Mouse (Mus musculus): ENCODE data around the gene Urm1. TPM values are rescaled to one million over a fixed set of nuclear protein-coding genes. Genes with fewer than 3 reads are reported as not detected.
A peak's percentile ranks its signal among the peaks of the same experiment; 100 is the strongest.
"Not testable (repeated sequence)": the region's sequence is repeated elsewhere in the genome, so short reads cannot be mapped to it uniquely, and the experiment has no call there.

The Urm1 gene
- 24.8 and 31.0 TPM in 2 replicates for polyA plus RNA-seq (2015; fragmentation: Nextera tagmentation; extraction: Ambion mirVana)

GRCm38 (mm10) chr2:29820025-29820817, at the start of gene Urm1:
Gene Urm1 (plus strand): TSS chr2:29820075.
- Histone ChIP-seq H3K4me3 (ENCODE audit: low read length) (peak within 1 kb of the TSS; percentile 55), H3K27me3 (ENCODE audit: control insufficient read depth, insufficient read depth, low read depth, low read length) (no peaks in the 10 kb centered on the region)
- 0% methylated on average over 35 of the region's 35 CpGs for WGBS

DNA sequence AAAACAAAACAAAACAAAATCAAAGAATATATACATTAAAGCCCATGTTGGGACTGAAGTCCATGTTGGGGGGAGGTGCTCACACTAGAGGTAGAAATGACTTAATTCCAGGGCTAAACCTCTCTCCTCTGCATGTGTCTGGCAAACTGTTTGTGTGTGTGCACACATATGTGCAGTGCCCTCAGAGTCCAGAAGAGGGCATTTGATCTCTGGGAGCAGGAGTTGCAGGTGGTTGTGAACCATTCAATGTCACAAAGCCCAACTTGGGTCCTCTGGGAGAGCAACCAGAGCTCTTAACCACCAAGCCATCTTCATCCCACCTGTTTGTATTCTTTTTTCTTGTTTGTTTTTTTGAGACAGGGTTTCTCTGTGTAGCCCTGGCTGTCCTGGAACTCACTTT, 49.7 kb upstream of the Urm1 start:
- no peaks in the 10 kb centered on the region for H3K27me3 ChIP-seq (ENCODE audit: control insufficient read depth, insufficient read depth, low read depth, low read length)
- no peak for ATAC-seq (ENCODE audit: low read depth)
- no peaks in the 10 kb centered on the region for H3K9me3 ChIP-seq (ENCODE audit: control insufficient read depth, low read length)
- no peaks in the 10 kb centered on the region for H3K36me3 ChIP-seq (ENCODE audit: control insufficient read depth, insufficient read depth, low read length)
- H3K4me2 ChIP-seq (ENCODE audit: low read depth, low read length) = no peak overlapping the region
- 0 out of 2 replicates have a peak, but pooled peaks cover 2% of the 10 kb centered on the region for H3K4me1 ChIP-seq (replicated peaks; ENCODE audit: control insufficient read depth, insufficient read depth, low read length)
- no peak overlapping the region for H3K9ac ChIP-seq (ENCODE audit: low read length)
- H3K27ac ChIP-seq (ENCODE audit: low read length) = no peak overlapping the region
- H3K4me3 ChIP-seq (ENCODE audit: low read length) = no peak overlapping the region

More at GRCm38 (mm10) chr2:29820025-29820817, at the start of gene Urm1:
- Histone ChIP-seq H3K9me3 (ENCODE audit: control insufficient read depth, low read length) (no peaks in the 10 kb centered on the region), H3K36me3 (ENCODE audit: control insufficient read depth, insufficient read depth, low read length) (no peaks in the 10 kb centered on the region), H3K9ac (ENCODE audit: low read length) (peak within 1 kb of the TSS; percentile 72), H3K4me1 (replicated peaks; ENCODE audit: control insufficient read depth, insufficient read depth, low read length) (peaks cover 4% of the 10 kb centered on the region), H3K4me2 (ENCODE audit: low read depth, low read length) (peak within 1 kb of the TSS; percentile 72), H3K27ac (ENCODE audit: low read length) (peak within 1 kb of the TSS; percentile 93)
- peak; percentile 83 for ATAC-seq (ENCODE audit: low read depth)

DNA sequence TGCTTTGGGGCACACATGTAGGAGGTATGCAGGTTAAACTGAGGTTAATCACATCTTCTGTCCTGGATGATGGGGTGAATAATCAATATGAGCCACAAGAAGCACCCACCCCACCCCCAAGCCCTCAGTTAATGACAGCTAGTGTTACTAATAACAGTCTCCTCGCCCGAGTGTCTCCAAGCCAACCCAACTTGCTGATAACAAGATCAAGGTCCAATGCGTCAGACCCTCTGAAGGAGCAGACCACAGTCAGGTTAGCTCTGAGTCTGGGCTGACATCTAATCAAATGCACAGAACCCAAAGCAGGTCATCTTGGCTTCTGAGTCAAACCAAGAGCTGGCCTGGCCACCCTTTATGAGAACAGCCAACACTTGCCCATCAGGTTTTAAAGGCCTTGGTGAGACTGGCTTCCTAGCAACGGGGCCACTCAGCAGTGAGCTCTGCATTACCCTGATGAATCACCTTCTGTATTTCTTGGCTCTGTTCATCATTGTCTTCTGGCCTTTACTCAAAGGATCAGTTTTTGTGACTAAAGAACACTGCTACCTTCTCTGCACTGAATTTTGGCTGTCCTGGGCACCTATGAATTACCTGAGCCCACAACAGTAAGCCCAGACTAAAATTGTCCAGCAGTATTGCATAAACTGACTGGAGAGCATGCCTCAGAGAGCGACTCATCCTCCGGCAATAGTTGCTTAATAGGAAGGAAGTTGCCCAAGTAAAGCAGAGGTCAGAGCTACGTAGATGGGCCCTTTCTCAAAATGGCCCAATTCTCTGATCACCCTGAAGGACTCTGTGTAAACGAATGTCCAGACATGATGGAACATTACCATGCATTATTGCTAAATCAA, 48.0 kb upstream of the Urm1 start:
- H3K9me3 ChIP-seq (ENCODE audit: control insufficient read depth, low read length) = no peaks in the 10 kb centered on the region
- peaks cover 1% of the 10 kb centered on the region for H3K36me3 ChIP-seq (ENCODE audit: control insufficient read depth, insufficient read depth, low read length)
- H3K4me3 ChIP-seq (ENCODE audit: low read length) = no peak overlapping the region
- 0 out of 2 replicates have a peak, but pooled peaks cover 2% of the 10 kb centered on the region for H3K4me1 ChIP-seq (replicated peaks; ENCODE audit: control insufficient read depth, insufficient read depth, low read length)
- no peak for ATAC-seq (ENCODE audit: low read depth)
- 59% methylated on average over 8 of the region's 8 CpGs for WGBS
- no peaks in the 10 kb centered on the region for H3K27me3 ChIP-seq (ENCODE audit: control insufficient read depth, insufficient read depth, low read depth, low read length)
- no peak overlapping the region for H3K27ac ChIP-seq (ENCODE audit: low read length)
- no peak overlapping the region for H3K4me2 ChIP-seq (ENCODE audit: low read depth, low read length)
- H3K9ac ChIP-seq (ENCODE audit: low read length) = no peak overlapping the region

GRCm38 (mm10) chr2:29773323-29773722, 46.6 kb upstream of the Urm1 start:
- no peak overlapping the region for H3K4me3 ChIP-seq (ENCODE audit: low read length)
- no peak overlapping the region for H3K9ac ChIP-seq (ENCODE audit: low read length)
- H3K27me3 ChIP-seq (ENCODE audit: control insufficient read depth, insufficient read depth, low read depth, low read length) = no peaks in the 10 kb centered on the region
- peaks cover 15% of the 10 kb centered on the region for H3K36me3 ChIP-seq (ENCODE audit: control insufficient read depth, insufficient read depth, low read length)
- WGBS = 76% methylated on average over 4 of the region's 4 CpGs
- H3K27ac ChIP-seq (ENCODE audit: low read length) = no peak overlapping the region
- no peak overlapping the region for H3K4me2 ChIP-seq (ENCODE audit: low read depth, low read length)
- ATAC-seq (ENCODE audit: low read depth) = no peak
- no peaks in the 10 kb centered on the region for H3K9me3 ChIP-seq (ENCODE audit: control insufficient read depth, low read length)
- H3K4me1 ChIP-seq (replicated peaks; ENCODE audit: control insufficient read depth, insufficient read depth, low read length) = 0 out of 2 replicates have a peak, but pooled peaks cover under 1% of the 10 kb centered on the region

- H3K9ac ChIP-seq (ENCODE audit: low read length); H3K4me3 ChIP-seq (ENCODE audit: low read length); H3K4me2 ChIP-seq (ENCODE audit: low read depth, low read length); ATAC-seq (ENCODE audit: low read depth); H3K27me3 ChIP-seq (ENCODE audit: control insufficient read depth, insufficient read depth, low read depth, low read length); H3K9me3 ChIP-seq (ENCODE audit: control insufficient read depth, low read length); H3K4me1 ChIP-seq (replicated peaks; ENCODE audit: control insufficient read depth, insufficient read depth, low read length); H3K27ac ChIP-seq (ENCODE audit: low read length): not testable (repeated sequence)
- H3K36me3 ChIP-seq (ENCODE audit: control insufficient read depth, insufficient read depth, low read length) = peaks cover 63% of the 10 kb centered on the region
- WGBS = 95% methylated on average over 2 of the region's 2 CpGs
Observed at GRCm38 (mm10) chr2:29781256-29781655, 38.6 kb upstream of the Urm1 start.

- Histone ChIP-seq H3K27me3 (ENCODE audit: control insufficient read depth, insufficient read depth, low read depth, low read length) (no peaks in the 10 kb centered on the region), H3K9ac (ENCODE audit: low read length) (no peak overlapping the region), H3K4me3 (ENCODE audit: low read length) (no peak overlapping the region), H3K27ac (ENCODE audit: low read length) (peak overlapping the region; percentile 69), H3K36me3 (ENCODE audit: control insufficient read depth, insufficient read depth, low read length) (peaks cover 43% of the 10 kb centered on the region), H3K4me2 (ENCODE audit: low read depth, low read length) (no peak overlapping the region), H3K9me3 (ENCODE audit: control insufficient read depth, low read length) (no peaks in the 10 kb centered on the region), H3K4me1 (replicated peaks; ENCODE audit: control insufficient read depth, insufficient read depth, low read length) (peaks cover 15% of the 10 kb centered on the region)
- ATAC-seq (ENCODE audit: low read depth) = peak; percentile 59
- WGBS = 67% methylated on average over 4 of the region's 4 CpGs
Observed at GRCm38 (mm10) chr2:29784290-29784689, 35.6 kb upstream of the Urm1 start.

DNA sequence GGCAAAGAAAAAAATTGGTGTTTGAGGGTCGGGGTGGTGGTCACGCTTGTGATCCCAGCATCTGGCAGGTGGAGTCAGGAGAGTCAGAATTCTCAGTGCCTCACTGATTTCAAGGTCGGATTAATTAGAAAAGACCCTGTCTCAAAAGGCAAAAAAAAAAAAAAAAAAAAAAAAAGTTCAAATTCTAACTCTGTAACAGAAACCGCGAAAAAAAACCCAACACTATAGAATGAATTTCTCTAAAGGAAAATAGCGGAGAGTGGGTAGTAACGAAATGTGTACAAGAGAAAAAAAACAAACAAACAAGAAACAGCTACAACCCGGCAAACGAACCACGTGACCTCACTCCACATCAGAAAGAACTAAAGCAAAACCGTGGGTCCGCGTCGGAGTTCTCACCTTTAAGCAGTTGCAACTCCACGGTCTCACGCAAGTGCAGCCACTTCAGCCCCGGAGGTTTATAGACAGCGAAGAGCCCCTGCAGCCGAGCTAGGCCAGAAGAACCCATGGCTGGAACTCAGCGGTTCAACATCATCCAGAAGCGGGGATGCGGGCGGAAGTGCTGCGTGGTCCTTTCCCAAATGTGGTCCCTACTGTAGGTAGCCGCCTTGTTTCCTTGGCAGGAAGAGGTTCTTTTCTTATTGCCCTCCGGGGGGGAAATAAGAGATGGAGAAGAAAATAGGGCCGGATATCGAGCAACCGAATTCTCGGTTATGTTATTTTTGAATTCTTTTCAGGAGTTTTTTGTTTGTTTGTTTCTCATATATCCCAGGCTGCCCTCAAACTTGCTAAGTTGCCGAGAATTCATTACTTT, 32.6 kb upstream of the Urm1 start, which contains the start of gene Coq4:
Gene Coq4 (plus strand): TSS at position 390 of the 814 bp plus-strand sequence.
- Histone ChIP-seq H3K27ac (ENCODE audit: low read length) (peak within 1 kb of the TSS; percentile 77), H3K9ac (ENCODE audit: low read length) (peak within 1 kb of the TSS; percentile 81), H3K4me1 (replicated peaks; ENCODE audit: control insufficient read depth, insufficient read depth, low read length) (peaks cover 16% of the 10 kb centered on the region), H3K4me3 (ENCODE audit: low read length) (peak within 1 kb of the TSS; percentile 75), H3K36me3 (ENCODE audit: control insufficient read depth, insufficient read depth, low read length) (peaks cover 25% of the 10 kb centered on the region), H3K4me2 (ENCODE audit: low read depth, low read length) (peak within 1 kb of the TSS; percentile 76), H3K9me3 (ENCODE audit: control insufficient read depth, low read length) (no peaks in the 10 kb centered on the region), H3K27me3 (ENCODE audit: control insufficient read depth, insufficient read depth, low read depth, low read length) (no peaks in the 10 kb centered on the region)
- 1% methylated on average over 31 of the region's 31 CpGs for WGBS
- ATAC-seq (ENCODE audit: low read depth) = peak; percentile 90

- WGBS = under 1% methylated on average over 45 of the region's 45 CpGs
Observed at GRCm38 (mm10) chr2:29787937-29788681, 31.8 kb upstream of the Urm1 start, which contains the start of gene Trub2. Gene Trub2 (minus strand): TSS chr2:29788502.

More at GRCm38 (mm10) chr2:29787937-29788681, 31.8 kb upstream of the Urm1 start, which contains the start of gene Trub2:
- Histone ChIP-seq H3K9ac (ENCODE audit: low read length) (peak within 1 kb of the TSS; percentile 81), H3K4me3 (ENCODE audit: low read length) (peak within 1 kb of the TSS; percentile 75), H3K27me3 (ENCODE audit: control insufficient read depth, insufficient read depth, low read depth, low read length) (no peaks in the 10 kb centered on the region), H3K4me2 (ENCODE audit: low read depth, low read length) (peak within 1 kb of the TSS; percentile 76), H3K4me1 (replicated peaks; ENCODE audit: control insufficient read depth, insufficient read depth, low read length) (peaks cover 16% of the 10 kb centered on the region), H3K36me3 (ENCODE audit: control insufficient read depth, insufficient read depth, low read length) (peaks cover 21% of the 10 kb centered on the region), H3K9me3 (ENCODE audit: control insufficient read depth, low read length) (no peaks in the 10 kb centered on the region), H3K27ac (ENCODE audit: low read length) (peak within 1 kb of the TSS; percentile 77)
- peak; percentile 92 for ATAC-seq (ENCODE audit: low read depth)
